In the genomic region with DNA sequence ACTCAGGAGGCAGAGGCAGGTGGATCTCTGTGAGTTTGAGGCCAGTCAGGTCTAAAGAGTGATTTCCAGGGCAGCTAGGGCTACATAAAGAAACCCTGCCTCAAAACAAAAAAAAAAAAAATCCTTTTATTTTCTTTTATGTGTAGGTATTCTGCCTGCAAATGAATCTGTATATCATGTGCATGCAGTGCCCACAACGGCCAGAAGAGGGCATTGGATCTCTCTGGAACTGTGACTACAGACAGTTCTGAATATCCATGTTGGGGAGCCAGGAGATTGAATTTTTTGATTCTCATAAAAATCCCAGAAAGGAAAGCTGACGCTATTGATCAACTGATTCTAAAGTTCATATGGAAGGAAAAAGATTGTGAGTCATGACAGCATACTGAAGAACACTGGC, we compare ENCODE assay signal across 10 mouse cellular contexts.
DNase-seq lines count a peak whose midpoint lies in the region; ATAC-seq and TF ChIP-seq lines count a peak whose summit lies in the region.
"Had no signal": no experiment of that assay in that cellular context is flagged by ENCODE, and none has a peak within 500 bp of the region (broad histone marks: within the 10 kb centered on the region; RNA-seq: fewer than 3 reads in every experiment).

No protein-coding gene starts in this region.

- H3K27me3 ChIP-seq in hindbrain, embryonic 11.5 days (ENCODE audit: control insufficient read depth, insufficient read depth, low read length): no peaks in the 10 kb centered on the region
- no peaks in the 10 kb centered on the region for H3K27me3 ChIP-seq in hindbrain, embryonic 13.5 days
- no peaks in the 10 kb centered on the region for H3K27me3 ChIP-seq in CH12.LX (replicated peaks)
- no peaks in the 10 kb centered on the region for H3K27me3 ChIP-seq in stomach, postnatal 0 days (ENCODE audit: control insufficient read depth, insufficient read depth, low read length)
- H3K27me3 ChIP-seq: limb, embryonic 13.5 days had no signal

- 41% methylated on average over 2 of the region's 2 CpGs for WGBS in hindbrain, embryonic 11.5 days
- WGBS in hindbrain, embryonic 13.5 days: 47% methylated on average over 2 of the region's 2 CpGs
- WGBS in stomach, postnatal 0 days: 40% methylated on average over 2 of the region's 2 CpGs

- H3K9me3 ChIP-seq in hindbrain, embryonic 11.5 days (ENCODE audit: control insufficient read depth, low read length): no peaks in the 10 kb centered on the region
- no peaks in the 10 kb centered on the region for H3K9me3 ChIP-seq in hindbrain, embryonic 13.5 days
- H3K9me3 ChIP-seq in CH12.LX (replicated peaks; ENCODE audit: low read length): no peaks in the 10 kb centered on the region
- no peaks in the 10 kb centered on the region for H3K9me3 ChIP-seq in stomach, postnatal 0 days (ENCODE audit: control insufficient read depth, low read length)
- H3K9me3 ChIP-seq: limb, embryonic 13.5 days had no signal

- no peak for TF ChIP-seq EP300 in CH12.LX (IDR thresholded peaks at IDR 0.05; ENCODE audit: low read length)
- TF ChIP-seq EP300 in stomach, postnatal 0 days (optimal IDR thresholded peaks at IDR 0.05): no peak

- DNase-seq in hindbrain, embryonic 11.5 days (ENCODE audit: low spot score): peak; percentile 54
- DNase-seq in 416B (ENCODE audit: low read depth) (peak; percentile 32), CH12.LX (ENCODE audit: extremely low read depth) (peak; percentile 45)
- DNase-seq in embryo, embryonic 11 days: peak; percentile 35
- DNase-seq in left cerebral cortex, postnatal 25 days (ENCODE audit: low spot score in 2 of 2): peak; percentile 39 to 60
- DNase-seq in stomach, postnatal 0 days (ENCODE audit: low spot score): peak; percentile 44
- DNase-seq in yolk sac, embryonic 10.5 days (ENCODE audit: low spot score): no peak

- no peak overlapping the region for H3K27ac ChIP-seq in hindbrain, embryonic 11.5 days (ENCODE audit: low read depth, low read length)
- H3K27ac ChIP-seq in hindbrain, embryonic 13.5 days: no peak overlapping the region
- H3K27ac ChIP-seq in CH12.LX (ENCODE audit: insufficient read depth, low read depth): no peak overlapping the region
- no peak overlapping the region for H3K27ac ChIP-seq in stomach, postnatal 0 days (replicated peaks)
- H3K27ac ChIP-seq: limb, embryonic 13.5 days had no signal

- TF ChIP-seq CTCF in CH12.LX (conservative IDR thresholded peaks at IDR 0.05 in 1 of 2, IDR thresholded peaks at IDR 0.05 in 1 of 2; ENCODE audit: low read depth in 2 of 2, low read length in 2 of 2): peak; percentile 48 to 54
- TF ChIP-seq CTCF in stomach, postnatal 0 days (IDR thresholded peaks at IDR 0.05; ENCODE audit: low read depth): peak; percentile 71

- no peaks in the 10 kb centered on the region for H3K36me3 ChIP-seq in hindbrain, embryonic 11.5 days (ENCODE audit: control insufficient read depth, insufficient read depth, low read length)
- H3K36me3 ChIP-seq in hindbrain, embryonic 13.5 days: no peaks in the 10 kb centered on the region
- no peaks in the 10 kb centered on the region for H3K36me3 ChIP-seq in CH12.LX (replicated peaks in 1 of 2; ENCODE audit: control insufficient read depth in 1 of 2, insufficient read depth in 1 of 2, low read length in 1 of 2)
- no peaks in the 10 kb centered on the region for H3K36me3 ChIP-seq in stomach, postnatal 0 days (ENCODE audit: control insufficient read depth, insufficient read depth, low read length)
- H3K36me3 ChIP-seq: limb, embryonic 13.5 days had no signal

- no peak for TF ChIP-seq POLR2A in CH12.LX (IDR thresholded peaks at IDR 0.05; ENCODE audit: low read depth, low read length)

- TF ChIP-seq RAD21 in CH12.LX (IDR thresholded peaks at IDR 0.05; ENCODE audit: low read depth, low read length): peak; percentile 31

- no peak for ATAC-seq in hindbrain, embryonic 11.5 days (ENCODE audit: low FRiP score)
- no peak for ATAC-seq in hindbrain, embryonic 13.5 days (ENCODE audit: low FRiP score)
- no peak for ATAC-seq in stomach, postnatal 0 days (ENCODE audit: low FRiP score, low TSS enrichment)

- no peak overlapping the region for H3K4me3 ChIP-seq in hindbrain, embryonic 11.5 days (ENCODE audit: low read depth, low read length)
- no peak overlapping the region for H3K4me3 ChIP-seq in hindbrain, embryonic 13.5 days
- no peak overlapping the region for H3K4me3 ChIP-seq in CH12.LX (replicated peaks in 1 of 3; ENCODE audit: low read depth in 2 of 3, low read length in 2 of 3, poor library complexity in 1 of 3)
- H3K4me3 ChIP-seq in stomach, postnatal 0 days (ENCODE audit: low read depth, low read length): no peak overlapping the region
- H3K4me3 ChIP-seq: erythroblast, embryonic 14.5 days; limb, embryonic 13.5 days had no signal

- H3K4me2 ChIP-seq in hindbrain, embryonic 11.5 days (replicated peaks; ENCODE audit: low read depth, low read length): no peak overlapping the region
- no peak overlapping the region for H3K4me2 ChIP-seq in hindbrain, embryonic 13.5 days
- H3K4me2 ChIP-seq in CH12.LX (ENCODE audit: insufficient read depth, low read depth, poor library complexity, severe bottlenecking): no peak overlapping the region
- H3K4me2 ChIP-seq in stomach, postnatal 0 days (replicated peaks; ENCODE audit: low read depth): no peak overlapping the region
- H3K4me2 ChIP-seq: limb, embryonic 13.5 days had no signal

- no peaks in the 10 kb centered on the region for H3K79me2 ChIP-seq in CH12.LX (replicated peaks; ENCODE audit: control insufficient read depth, extremely low read depth, insufficient read depth, poor library complexity, severe bottlenecking)

- H3K4me1 ChIP-seq in hindbrain, embryonic 11.5 days (replicated peaks; ENCODE audit: control insufficient read depth, insufficient read depth, low read length): 0 out of 2 replicates have a peak, but pooled peaks cover 2% of the 10 kb centered on the region
- peaks cover 20% of the 10 kb centered on the region for H3K4me1 ChIP-seq in hindbrain, embryonic 13.5 days (replicated peaks)
- H3K4me1 ChIP-seq in CH12.LX (ENCODE audit: control insufficient read depth in 1 of 2, insufficient read depth in 2 of 2): peaks cover 0 to 9% of the 10 kb centered on the region in 2 experiments; a peak in 2 of 4 replicates
- 0 out of 2 replicates have a peak, but pooled peaks cover 2% of the 10 kb centered on the region for H3K4me1 ChIP-seq in stomach, postnatal 0 days (replicated peaks; ENCODE audit: control insufficient read depth, insufficient read depth)

- in situ Hi-C loops in CH12.LX (cut with MboI; ENCODE audit: low pct_ligation_motif_present, low pct_unique_long_range_greater_than_20kb, low sequenced_read_pairs): no loop called here

- H3K9ac ChIP-seq in hindbrain, embryonic 11.5 days (ENCODE audit: low read depth, low read length): no peak overlapping the region
- no peak overlapping the region for H3K9ac ChIP-seq in hindbrain, embryonic 13.5 days
- no peak overlapping the region for H3K9ac ChIP-seq in CH12.LX (ENCODE audit: insufficient read depth, low read depth)
- no peak overlapping the region for H3K9ac ChIP-seq in stomach, postnatal 0 days (ENCODE audit: low read length)
- H3K9ac ChIP-seq: limb, embryonic 13.5 days had no signal

- intact Hi-C loops in left cerebral cortex, postnatal 25 days (cut with DNase I): no loop called here

- dilution Hi-C loops in CH12.LX (cut with MboI; ENCODE audit: extremely low pct_ligation_motif_present, extremely low pct_unique_long_range_greater_than_20kb, low sequenced_read_pairs): no loop called here

TF ChIP-seq in CH12.LX, 34 proteins besides CTCF, POLR2A, EP300 and RAD21:
- TF ChIP-seq ELF1 (IDR thresholded peaks at IDR 0.05; ENCODE audit: low read depth, low read length) (no peak), GABPA (IDR thresholded peaks at IDR 0.05; ENCODE audit: insufficient replicate concordance, low read depth, low read length) (no peak), SMC3 (IDR thresholded peaks at IDR 0.05; ENCODE audit: low read depth, low read length) (peak; percentile 34; the same call in 1 of the 2 replicates)
